Mouse (Mus musculus) common myeloid progenitor, adult 5-6 weeks (primary cell): Measurements from ENCODE around the gene Zbtb8a. TPM values are rescaled to one million over a fixed set of nuclear protein-coding genes. Genes with fewer than 3 reads are reported as not detected.
"Not testable (repeated sequence)": the region's sequence is repeated elsewhere in the genome, so short reads cannot be mapped to it uniquely, and the experiment has no call there.

Source experiments
- ATAC-seq: replicated peaks from 2 replicates; pipeline ENCODE4 v1.8.0; 2016; ENCODE audit warnings: low read depth, mild to moderate bottlenecking, moderate TSS enrichment, inconsistent platforms; ENCODE audit not compliant: poor library complexity, severe bottlenecking
- total RNA-seq: library from RNA; stranded (forward); fragments of 200-1000, 187-1606 nt; gene quantifications from 2 replicates; pipeline ENCODE4 v1.2.3, GENCODE M21; 2017

The Zbtb8a gene
- total RNA-seq, result 9.6 and 10.6 TPM in 2 replicates

GRCm38 (mm10) chr4:129377601-129378390, at the start of gene Zbtb8a:
Gene Zbtb8a (minus strand): TSS chr4:129378116.
- ATAC-seq, result peak; percentile 19; the same call in 1 of the 2 replicates

DNA sequence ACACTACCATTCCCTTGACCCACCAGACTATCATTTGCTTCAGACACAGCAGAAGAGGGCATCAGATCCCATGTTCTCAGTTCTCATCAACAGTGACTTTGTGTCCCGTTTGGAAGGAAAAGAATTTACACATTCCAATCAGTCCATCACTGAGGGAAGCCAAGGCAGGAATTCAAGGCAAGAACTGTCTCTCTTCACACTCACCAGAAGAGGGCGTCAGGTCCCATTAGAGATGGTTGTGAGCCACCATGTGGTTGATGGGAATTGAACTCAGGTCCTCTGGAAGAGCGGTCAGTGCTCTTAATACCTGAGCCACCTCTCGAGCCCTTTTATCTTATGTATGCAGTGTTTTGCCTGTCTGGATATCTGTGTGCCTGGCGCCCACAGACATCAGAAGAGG, 40.4 kb upstream of the Zbtb8a start:
- ATAC-seq, result no peak

- peak; percentile 93 for ATAC-seq
These were observed 38.6 kb upstream of the Zbtb8a start for GRCm38 (mm10) chr4:129416478-129416877.

DNA sequence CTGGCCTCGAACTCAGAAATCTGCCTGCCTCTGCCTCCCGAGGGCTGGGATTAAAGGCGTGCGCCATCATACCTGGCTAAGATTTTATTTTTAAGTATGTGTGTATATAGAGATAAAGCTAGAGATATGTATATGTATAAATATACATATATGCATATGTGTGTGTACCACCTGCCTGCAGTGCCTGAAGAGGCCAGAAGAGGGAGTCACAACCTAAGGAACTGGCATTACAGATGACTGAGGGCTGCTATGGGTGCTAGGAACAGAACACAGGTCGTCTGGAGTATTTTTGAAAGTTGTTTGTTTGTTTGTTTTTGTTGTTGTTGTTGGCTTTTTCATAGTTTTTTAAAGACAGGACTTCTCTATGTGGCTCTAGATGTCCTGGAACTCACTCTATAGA, 38.0 kb upstream of the Zbtb8a start:
- ATAC-seq, result no peak

DNA sequence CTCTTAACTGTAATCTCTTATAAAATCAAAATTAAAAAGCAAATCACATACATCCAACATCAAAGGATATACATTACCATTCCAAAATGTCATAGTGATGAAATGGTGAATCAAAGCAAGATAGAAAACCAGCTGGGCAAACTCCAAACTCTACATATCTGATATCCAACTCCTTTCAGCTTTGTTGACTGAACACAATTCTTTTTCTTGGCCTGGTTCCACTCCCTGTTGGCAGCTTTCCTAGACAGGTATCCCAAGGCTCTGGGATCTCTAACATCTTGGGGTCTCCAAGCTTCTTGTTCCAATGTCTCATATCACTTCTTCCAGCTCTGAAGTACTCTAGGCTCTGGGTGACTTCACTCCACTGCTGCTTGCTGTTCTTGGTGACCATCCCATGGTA, 33.1 kb upstream of the Zbtb8a start:
- no peak for ATAC-seq

DNA sequence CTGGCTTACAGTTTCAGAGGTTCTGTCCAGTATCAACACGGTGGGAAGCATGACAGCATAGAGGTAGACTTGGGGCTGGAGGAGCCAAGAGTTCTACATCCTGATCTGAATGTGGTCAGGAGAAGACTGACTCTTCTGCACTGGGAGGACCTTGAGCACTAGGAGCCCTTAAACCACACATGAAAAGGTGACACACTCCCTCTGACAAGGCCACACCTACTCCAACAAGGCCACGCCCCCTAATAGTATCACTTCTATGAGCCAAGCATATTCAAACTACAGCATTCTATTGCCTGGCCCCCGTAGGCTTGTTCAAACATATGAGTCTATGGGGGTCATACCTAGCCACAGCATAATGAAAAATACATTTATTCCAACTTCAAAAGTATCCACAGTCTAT, 32.6 kb upstream of the Zbtb8a start:
- not testable (repeated sequence) for ATAC-seq

DNA sequence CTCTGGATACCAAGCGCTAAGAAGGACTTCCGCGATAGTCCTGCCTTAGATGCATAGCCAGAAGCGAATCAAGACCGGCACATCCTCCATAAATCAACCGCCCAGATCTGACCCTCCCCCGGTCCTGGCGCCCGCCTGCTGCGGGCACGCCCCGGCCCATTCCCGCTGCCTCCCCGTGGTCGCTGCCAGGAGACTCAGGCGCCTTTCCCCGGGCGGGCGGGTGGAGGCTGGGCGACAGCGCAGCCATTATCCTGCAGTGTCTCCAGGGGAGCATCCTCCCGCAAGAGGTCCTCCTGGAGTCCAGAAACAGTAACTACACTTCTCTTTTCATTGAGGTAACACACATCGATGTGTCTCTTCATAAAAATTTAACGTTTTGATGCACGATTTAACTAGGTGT, 28.5 kb upstream of the Zbtb8a start:
- peak; percentile 91 for ATAC-seq

GRCm38 (mm10) chr4:129399813-129400212, 21.9 kb upstream of the Zbtb8a start:
- no peak for ATAC-seq

GRCm38 (mm10) chr4:129396960-129397359, 19.0 kb upstream of the Zbtb8a start:
- no peak for ATAC-seq

- ATAC-seq, result peak; percentile 69; the same call in 1 of the 2 replicates
These were observed 16.4 kb upstream of the Zbtb8a start for GRCm38 (mm10) chr4:129394089-129394870.

GRCm38 (mm10) chr4:129390936-129391557, 13.1 kb upstream of the Zbtb8a start:
- ATAC-seq, result no peak

GRCm38 (mm10) chr4:129390216-129390743, 12.4 kb upstream of the Zbtb8a start:
- no peak for ATAC-seq

DNA sequence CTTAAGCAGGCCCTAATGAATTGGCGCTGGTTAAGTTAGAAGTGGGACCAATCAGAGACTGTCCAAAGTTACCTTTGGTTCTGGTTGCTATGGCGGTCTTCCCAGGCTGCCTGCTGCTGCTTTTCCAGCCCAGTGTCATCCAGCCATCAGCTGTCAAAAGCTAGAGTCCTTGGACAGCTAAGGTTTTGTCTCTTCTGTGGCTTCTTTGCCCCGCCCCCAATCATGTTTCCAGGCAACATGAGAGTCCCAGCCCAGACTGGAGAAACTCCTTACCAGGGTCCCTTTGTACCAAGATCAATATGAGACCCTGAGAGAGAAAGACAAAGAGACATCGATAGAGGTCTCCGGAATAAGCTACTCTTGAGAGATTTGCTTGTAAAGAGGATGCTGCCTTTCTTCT, 10.5 kb upstream of the Zbtb8a start:
- ATAC-seq, result no peak

GRCm38 (mm10) chr4:129386989-129387388, 9.1 kb upstream of the Zbtb8a start:
- ATAC-seq, result no peak

DNA sequence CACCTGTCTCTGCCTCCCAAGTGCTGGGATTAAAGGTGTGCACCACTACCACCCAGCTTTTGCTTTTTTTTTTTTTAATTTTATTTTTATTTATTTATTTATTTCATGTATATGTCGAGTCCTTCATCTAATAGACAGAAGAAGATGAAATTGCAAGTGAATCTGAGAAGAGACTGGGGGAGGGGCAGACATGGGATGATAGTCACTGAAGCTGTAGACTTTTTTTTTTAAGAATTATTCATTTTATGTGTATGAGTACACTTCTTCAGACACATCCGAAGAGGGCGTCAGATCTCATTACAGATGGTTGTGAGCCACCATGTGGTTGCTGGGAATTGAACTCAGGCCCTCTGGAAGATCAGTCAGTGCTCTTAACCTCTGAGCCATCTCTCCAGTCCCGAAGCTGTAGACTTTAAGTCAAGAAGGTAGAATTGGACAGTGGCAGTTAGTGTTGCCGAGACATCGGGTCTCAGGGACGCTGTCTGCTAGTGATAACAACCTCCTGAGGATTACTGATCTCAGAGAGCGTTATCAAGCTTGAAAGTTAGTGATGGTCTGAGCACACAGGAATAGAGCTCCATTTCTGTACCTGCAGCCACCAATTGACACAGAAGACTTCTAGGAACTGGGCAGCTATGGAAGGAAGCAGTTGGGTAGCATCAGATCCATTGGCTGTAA, 8.5 kb upstream of the Zbtb8a start:
- peak; percentile 68 for ATAC-seq

DNA sequence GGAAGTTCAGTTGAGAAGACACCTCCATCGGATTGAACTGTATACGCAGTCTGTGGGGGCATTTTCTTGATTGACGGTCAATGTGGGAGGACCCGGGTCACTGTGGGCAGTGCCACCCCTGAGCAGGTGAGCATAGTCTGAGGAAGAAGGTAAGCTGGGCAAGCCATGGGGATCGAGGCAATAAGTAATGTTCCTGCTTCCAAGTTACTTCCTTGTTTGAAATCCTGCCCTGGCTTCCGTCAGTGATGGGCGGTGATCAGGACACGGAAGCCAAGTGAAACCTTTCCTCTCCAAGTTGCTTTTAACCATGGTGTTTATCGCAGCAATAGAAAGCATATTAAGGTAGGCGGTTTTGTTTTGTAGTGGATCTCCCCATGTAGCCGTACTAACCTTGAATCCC, 7.8 kb upstream of the Zbtb8a start:
- no peak for ATAC-seq

- ATAC-seq, result no peak
These were observed 6.5 kb upstream of the Zbtb8a start for GRCm38 (mm10) chr4:129384440-129384839.

DNA sequence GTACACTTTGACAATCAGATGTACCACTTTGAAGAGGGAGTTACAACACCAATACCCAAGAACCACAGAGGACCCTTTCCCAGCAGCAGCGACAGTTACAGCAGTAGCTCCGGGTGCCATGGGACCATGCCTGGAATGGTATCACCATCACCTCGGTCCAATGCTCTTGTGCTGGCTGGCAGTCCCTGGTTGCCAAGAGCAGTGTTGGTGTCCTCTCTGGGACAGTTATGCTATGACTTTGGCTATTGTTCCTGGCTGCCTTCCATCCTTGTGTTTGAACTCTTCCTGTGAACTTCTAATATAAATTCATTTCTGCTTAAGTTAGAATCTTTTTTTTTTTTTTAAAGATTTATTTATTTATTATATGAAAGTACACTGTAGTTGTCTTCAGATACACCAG, 5.7 kb upstream of the Zbtb8a start:
- no peak for ATAC-seq

DNA sequence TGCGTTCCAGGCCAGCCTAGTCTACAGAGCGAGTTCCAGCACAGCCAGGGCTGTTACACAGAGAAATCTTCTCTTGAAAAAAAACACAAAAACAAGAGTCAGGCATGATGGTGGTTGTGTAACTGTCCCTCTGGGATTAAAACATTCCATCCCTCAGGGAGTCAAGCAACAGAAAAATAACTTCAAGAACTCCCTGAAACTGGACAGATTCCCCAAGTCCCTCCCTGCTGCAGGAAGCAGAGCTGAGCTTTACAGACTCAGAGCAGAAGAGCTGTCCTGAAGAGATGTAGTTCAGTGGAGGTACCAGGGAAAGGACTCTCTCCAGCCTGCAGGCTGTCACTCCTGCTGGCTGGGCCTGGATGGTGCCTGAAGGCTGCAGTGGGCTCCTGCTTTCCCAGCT, 4.6 kb upstream of the Zbtb8a start:
- ATAC-seq, result no peak

DNA sequence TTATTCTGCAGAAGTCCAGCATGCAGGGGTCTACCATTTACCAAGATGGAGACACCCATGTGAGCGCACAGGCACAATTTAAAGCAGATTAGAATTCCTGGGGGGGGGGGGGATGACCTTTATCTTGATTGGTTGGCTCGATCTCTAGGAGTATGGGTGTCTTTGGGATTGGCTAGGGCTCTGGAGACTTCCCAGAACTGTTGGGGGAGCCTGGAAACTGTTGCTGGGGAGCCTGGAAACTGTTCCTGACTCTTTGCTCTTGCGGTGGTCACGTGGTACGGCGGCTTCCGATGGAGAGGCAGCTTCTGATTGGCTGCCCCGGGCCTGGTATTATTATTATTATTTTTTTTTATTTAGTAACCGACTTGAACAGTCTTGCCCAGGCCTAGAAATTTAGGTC, 4.1 kb upstream of the Zbtb8a start:
- no peak for ATAC-seq
